In genomic region chr3:48144885-48145284, GRCm38 (mm10) we compare ENCODE assay signal across 31 mouse cellular contexts.
"Had no signal": no experiment of that assay in that cellular context is flagged by ENCODE, and none has a peak within 500 bp of the region (broad histone marks: within the 10 kb centered on the region; RNA-seq: fewer than 3 reads in every experiment).

No protein-coding gene starts in this region.

- H3K9me3 ChIP-seq: limb, embryonic 10.5 days; limb, embryonic 12.5 days; limb, embryonic 13.5 days; limb, embryonic 15.5 days; liver, embryonic 12.5 days; liver, embryonic 13.5 days; liver, embryonic 15.5 days; lung, embryonic 15.5 days; midbrain, embryonic 10.5 days; midbrain, embryonic 12.5 days; midbrain, embryonic 15.5 days; neural tube, embryonic 12.5 days; neural tube, embryonic 13.5 days had no signal

- H3K36me3 ChIP-seq: limb, embryonic 10.5 days; limb, embryonic 12.5 days; limb, embryonic 13.5 days; limb, embryonic 15.5 days; liver, embryonic 12.5 days; liver, embryonic 13.5 days; liver, embryonic 15.5 days; lung, embryonic 15.5 days; midbrain, embryonic 10.5 days; midbrain, embryonic 12.5 days; midbrain, embryonic 15.5 days; neural tube, embryonic 12.5 days; neural tube, embryonic 13.5 days had no signal

- DNase-seq: left cerebral cortex, postnatal 4 days; liver; liver, embryonic 13.5 days; liver, postnatal 0 days; lung, adult 18-20 months; lung, adult 2 months; lung, embryonic 14.5 days; lung, postnatal 10 days; lung, postnatal 14 days; lung, postnatal 36 days; lung, postnatal 4 days; midbrain, embryonic 14.5 days had no signal

- H3K4me3 ChIP-seq: left cerebral cortex, adult 2 months; limb, embryonic 10.5 days; limb, embryonic 12.5 days; limb, embryonic 13.5 days; limb, embryonic 15.5 days; liver, embryonic 12.5 days; liver, embryonic 13.5 days; liver, embryonic 15.5 days; lung, embryonic 15.5 days; midbrain, embryonic 10.5 days; midbrain, embryonic 12.5 days; midbrain, embryonic 15.5 days; myocyte; neural tube, embryonic 12.5 days; neural tube, embryonic 13.5 days had no signal

- H3K4me1 ChIP-seq: limb, embryonic 10.5 days; limb, embryonic 12.5 days; limb, embryonic 13.5 days; limb, embryonic 15.5 days; liver, embryonic 12.5 days; liver, embryonic 13.5 days; liver, embryonic 15.5 days; lung, embryonic 15.5 days; midbrain, embryonic 10.5 days; midbrain, embryonic 12.5 days; midbrain, embryonic 15.5 days; neural tube, embryonic 12.5 days; neural tube, embryonic 13.5 days had no signal

- H3K27me3 ChIP-seq: limb, embryonic 12.5 days; limb, embryonic 13.5 days; limb, embryonic 15.5 days; liver, embryonic 12.5 days; liver, embryonic 13.5 days; liver, embryonic 15.5 days; lung, embryonic 15.5 days; midbrain, embryonic 12.5 days; midbrain, embryonic 15.5 days; neural tube, embryonic 12.5 days; neural tube, embryonic 13.5 days had no signal

- H3K9ac ChIP-seq: limb, embryonic 12.5 days; limb, embryonic 13.5 days; limb, embryonic 15.5 days; liver, embryonic 12.5 days; liver, embryonic 13.5 days; liver, embryonic 14.5 days; liver, embryonic 15.5 days; liver, postnatal 0 days; lung, embryonic 14.5 days; lung, embryonic 15.5 days; midbrain, embryonic 12.5 days; midbrain, embryonic 15.5 days; neural tube, embryonic 12.5 days; neural tube, embryonic 13.5 days had no signal

- ATAC-seq: liver, embryonic 12.5 days; liver, postnatal 0 days; lung, postnatal 0 days; midbrain, embryonic 15.5 days had no signal

- H3K27ac ChIP-seq: left cerebral cortex, adult 2 months; limb, embryonic 10.5 days; limb, embryonic 12.5 days; limb, embryonic 13.5 days; limb, embryonic 15.5 days; liver, embryonic 12.5 days; liver, embryonic 13.5 days; liver, embryonic 14.5 days; liver, embryonic 15.5 days; lung, embryonic 15.5 days; macrophage; midbrain, embryonic 10.5 days; midbrain, embryonic 12.5 days; midbrain, embryonic 15.5 days; neural tube, embryonic 12.5 days; neural tube, embryonic 13.5 days had no signal

- H3K4me2 ChIP-seq: limb, embryonic 12.5 days; limb, embryonic 13.5 days; limb, embryonic 15.5 days; liver, embryonic 11.5 days; liver, embryonic 12.5 days; liver, embryonic 13.5 days; liver, embryonic 15.5 days; lung, embryonic 14.5 days; lung, embryonic 15.5 days; midbrain, embryonic 11.5 days; midbrain, embryonic 12.5 days; midbrain, embryonic 15.5 days; neural tube, embryonic 12.5 days; neural tube, embryonic 13.5 days had no signal
